Mouse (Mus musculus): ENCODE data around the gene Acp4.
"Not testable (repeated sequence)": the region's sequence is repeated elsewhere in the genome, so short reads cannot be mapped to it uniquely, and the experiment has no call there.

The Acp4 gene

DNA sequence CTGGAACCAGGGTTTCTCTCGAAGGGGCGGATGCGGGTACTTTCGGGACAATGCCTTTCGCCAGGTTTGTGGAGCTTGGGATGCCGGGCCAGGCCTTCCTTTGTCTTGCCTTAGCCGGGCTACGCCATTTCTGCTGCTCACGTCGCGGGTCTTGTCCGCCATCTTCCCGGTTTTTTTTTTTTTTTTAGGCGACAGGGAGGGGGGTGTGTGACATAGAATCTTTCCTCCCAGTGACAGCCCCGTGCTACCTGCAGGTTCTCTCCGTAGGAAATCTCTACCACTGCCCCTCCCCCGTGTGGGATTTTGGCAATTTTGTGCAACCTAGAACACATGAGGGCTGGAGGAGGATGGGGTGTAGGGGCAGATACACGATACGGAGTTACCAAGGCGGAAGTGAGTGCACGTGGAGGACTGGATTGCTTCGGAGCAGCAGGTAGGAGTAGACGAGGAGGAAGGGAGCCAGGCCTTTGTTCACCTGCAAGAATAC, 10.2 kb downstream of the Acp4 start:
- ChIA-PET CTCF (interaction anchor here in 2 of 4 experiments (0.6 to 1.7 kb wide), 5 partner anchors 16 to 314 kb away, joined by 3 read pairs; no protein-coding TSS in a partner anchor), POLR2A (interaction anchor here (0.5 to 5.3 kb wide), 62 partner anchors 8 to 1968 kb away, joined by 3 to 67 read pairs (median 5); partner anchors contain the start of genes Emc10 (in 2 of the 4), Fam71e1 (in 2 of the 4), Gm36864 (in 2 of the 4) and Klk1 (in 2 of the 4))

DNA sequence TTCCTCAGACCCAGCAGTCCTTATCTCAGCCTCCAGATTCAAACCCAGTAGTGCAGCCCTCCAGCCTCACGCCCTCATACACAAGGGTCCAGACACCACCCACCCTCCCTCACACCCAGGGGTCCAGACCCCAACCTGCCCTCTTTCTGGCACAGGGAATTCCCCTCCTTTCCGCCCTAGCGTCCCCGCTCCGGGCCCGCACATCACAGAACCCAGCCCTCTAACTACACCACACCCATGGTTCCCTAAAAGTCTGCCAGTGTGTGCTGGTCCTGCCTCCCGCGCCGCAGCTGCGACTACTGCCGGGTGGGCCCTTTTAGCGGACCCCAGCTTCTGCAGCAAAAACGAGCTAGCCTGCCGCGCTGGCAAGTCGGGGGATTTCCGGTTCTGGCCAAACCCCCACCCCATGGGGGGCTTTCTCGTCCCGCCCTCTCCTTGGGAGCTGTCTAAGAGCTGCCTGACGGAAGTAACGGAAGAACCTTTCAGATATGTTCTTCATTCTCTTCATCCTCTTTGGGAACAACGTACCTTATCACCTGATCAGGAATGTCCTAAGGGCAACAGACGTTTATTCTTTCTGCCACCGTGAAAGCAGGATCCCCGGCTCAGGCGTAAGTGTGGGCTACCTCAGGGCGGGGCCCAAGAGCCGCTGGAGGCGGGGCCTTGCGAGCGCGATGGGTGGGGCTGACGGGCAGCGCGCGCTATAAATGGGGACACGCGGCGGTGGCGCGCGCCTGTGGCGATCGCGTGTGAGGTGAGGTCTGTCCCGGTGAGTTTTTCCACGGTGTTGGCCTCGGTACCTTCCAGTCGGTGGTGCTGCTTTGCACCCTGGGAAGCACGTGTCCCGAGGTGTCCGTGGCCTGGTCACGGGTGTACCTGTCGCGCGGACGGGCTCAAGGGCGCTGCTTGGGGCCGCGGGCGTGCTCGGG, 10.9 kb downstream of the Acp4 start, which contains the start of the genes 1700028J19Rik and 2410002F23Rik:
Gene 1700028J19Rik (minus strand): TSS at position 641 of the 929 bp plus-strand sequence.
Gene 2410002F23Rik (plus strand): TSS at position 668 of the 929 bp plus-strand sequence.
- POLR2A ChIA-PET = interaction anchor here (0.6 to 5.3 kb wide), 101 partner anchors 9 to 1967 kb away, joined by 3 to 67 read pairs (median 4); partner anchors contain the start of genes Klk1 (in 4 of the 4), Emc10 (in 2 of the 4), Fam71e1 (in 2 of the 4) and Gm36864 (in 2 of the 4)
- CTCF ChIA-PET = interaction anchor here (0.6 to 1.7 kb wide), 12 partner anchors 17 to 1695 kb away, joined by 3 to 6 read pairs (median 3); partner anchors contain the start of gene Klk1 (in 1 of the 4)

DNA sequence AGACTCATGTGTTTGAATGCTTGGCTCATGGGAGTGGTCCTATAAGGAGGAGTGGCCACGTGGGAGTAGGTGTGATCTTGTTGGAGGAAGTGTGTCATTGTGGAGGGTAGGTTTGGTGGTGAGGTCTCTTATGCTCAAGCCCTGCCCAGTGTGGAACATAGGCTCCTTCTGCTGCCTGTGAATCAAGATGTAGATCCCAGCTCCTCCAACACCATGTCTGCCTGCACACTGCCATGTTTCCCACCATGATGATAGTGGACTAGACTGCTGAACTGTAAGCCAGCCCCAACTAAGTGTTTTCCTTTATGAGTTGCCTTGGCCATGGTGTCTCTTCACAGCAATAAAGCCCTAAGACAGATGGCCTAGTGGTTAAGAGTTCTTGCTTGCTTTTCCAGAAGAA, 13.1 kb downstream of the Acp4 start:
- ChIA-PET POLR2A (interaction anchor here in 1 of 4 experiments (5.3 kb wide), 1 partner anchor 16 kb away, joined by 67 read pairs; the partner anchor contains the start of genes Acp4 and Gm15517), CTCF (no interaction called here)

DNA sequence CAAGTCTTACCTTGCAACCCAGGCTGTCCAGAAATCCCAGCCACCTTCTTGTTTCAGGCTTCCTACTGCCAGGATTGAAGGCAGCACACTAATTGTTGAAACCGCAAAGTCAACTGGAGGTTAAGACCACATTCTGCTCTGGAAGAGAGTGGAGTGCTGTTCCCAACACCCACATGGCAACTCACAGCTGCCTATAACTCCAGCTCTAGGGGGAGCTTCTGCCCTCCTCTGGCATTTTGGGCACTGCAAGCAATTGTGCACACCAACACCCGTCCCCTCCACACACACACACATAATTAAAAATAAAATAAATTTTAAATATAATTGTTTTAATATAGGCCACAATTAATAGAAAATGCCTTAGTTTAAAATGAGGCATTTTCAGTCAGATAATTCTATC, 16.0 kb downstream of the Acp4 start:
- ChIA-PET POLR2A (interaction anchor here in 1 of 4 experiments (1.5 kb wide), 1 partner anchor 14 kb away, joined by 3 read pairs; no protein-coding TSS in a partner anchor), CTCF (interaction anchor here in 1 of 4 experiments (1.1 kb wide), 1 partner anchor 22 kb away, joined by 3 read pairs; no protein-coding TSS in a partner anchor)

DNA sequence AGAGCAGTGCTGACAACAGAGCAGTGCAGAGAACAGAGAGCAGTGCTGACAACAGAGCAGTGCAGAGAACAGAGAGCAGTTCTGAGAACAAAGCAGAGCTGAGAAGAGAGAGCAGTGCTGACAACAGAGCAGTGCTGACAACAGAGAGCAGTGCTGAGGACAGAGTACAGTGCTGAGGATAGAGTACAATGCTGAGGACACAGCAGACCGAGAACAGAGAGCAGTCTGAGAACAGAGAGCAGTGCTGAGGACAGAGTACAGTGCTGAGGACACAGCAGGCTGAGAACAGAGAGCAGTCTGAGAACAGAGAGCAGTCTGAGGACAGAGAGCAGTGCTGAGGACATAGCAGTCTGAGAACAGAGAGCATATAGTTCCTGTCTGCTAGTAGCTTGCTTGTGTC, 16.5 kb downstream of the Acp4 start:
- POLR2A ChIA-PET = interaction anchor here in 1 of 4 experiments (0.6 to 1.5 kb wide), 2 partner anchors 14 to 27 kb away, joined by 3 read pairs; no protein-coding TSS in a partner anchor
- CTCF ChIA-PET = interaction anchor here in 1 of 4 experiments (1.1 kb wide), 1 partner anchor 22 kb away, joined by 3 read pairs; no protein-coding TSS in a partner anchor

DNA sequence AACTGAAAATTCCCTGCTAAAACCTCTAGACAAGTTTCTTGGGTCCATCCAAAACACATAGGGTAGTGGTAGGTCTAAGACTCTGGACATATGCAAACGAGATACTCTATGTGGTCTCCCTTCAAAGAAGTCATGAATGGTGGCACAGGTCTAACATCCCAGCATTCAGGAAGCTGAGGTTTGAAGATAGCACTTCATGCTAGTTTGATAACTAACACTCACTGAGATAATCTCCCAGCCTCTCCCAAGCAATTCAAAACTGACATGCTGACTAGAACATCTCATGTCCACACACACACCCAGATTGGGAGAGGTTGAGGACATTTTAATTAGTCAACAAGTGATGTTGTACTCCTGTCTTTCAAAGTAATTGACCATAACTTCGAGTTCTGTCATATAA, 17.3 kb downstream of the Acp4 start:
- CTCF ChIA-PET = interaction anchor here in 1 of 4 experiments (1.1 kb wide), 1 partner anchor 23 kb away, joined by 3 read pairs; no protein-coding TSS in a partner anchor
- POLR2A ChIA-PET = no interaction called here

DNA sequence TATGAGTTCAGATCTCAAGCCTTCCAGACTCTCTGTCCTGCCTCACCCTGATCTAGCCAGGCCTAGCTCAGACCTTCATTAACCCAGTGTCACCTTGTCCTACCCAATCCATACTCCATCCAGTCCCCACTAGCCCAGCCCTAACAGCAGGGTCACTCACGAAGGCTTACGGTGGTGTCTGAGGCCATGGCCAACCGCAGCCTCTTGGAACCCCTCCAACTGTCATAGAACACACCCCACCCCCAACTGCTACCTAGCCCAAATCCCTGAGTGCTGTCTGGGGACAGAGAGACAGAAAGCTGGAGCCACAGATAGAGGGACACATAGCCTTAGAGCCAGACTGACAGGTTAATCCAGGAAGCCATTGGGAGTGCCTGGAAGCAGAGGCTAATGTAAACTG, 21.3 kb downstream of the Acp4 start, which contains the start of gene Gm36864:
Gene Gm36864 (plus strand): TSS at position 269 of the 400 bp plus-strand sequence.
- CTCF ChIA-PET = no interaction called here

DNA sequence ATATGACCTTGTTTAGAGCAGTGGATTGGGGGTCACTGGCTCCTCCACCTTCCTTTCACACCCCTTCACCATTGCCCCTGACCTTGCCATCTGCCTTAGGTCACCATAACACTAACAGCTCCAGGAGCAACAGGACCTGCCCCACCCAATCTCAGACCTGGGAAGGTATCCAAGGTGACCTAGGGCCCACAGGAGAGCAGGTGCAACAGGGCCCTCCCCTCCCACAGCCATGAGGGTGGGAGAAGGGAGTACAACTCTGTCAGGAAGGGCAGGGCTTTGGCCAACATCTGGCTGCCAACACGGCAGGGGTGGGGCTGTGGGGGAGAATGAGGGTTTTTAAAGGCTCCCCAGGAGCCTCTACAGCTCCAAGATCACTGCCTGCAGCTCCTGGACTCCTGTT, 32.1 kb downstream of the Acp4 start, which contains the start of gene Klk1:
Gene Klk1 (plus strand): TSS at position 285 of the 400 bp plus-strand sequence.
- CTCF ChIA-PET = interaction anchor here in 3 of 4 experiments (0.6 to 1.2 kb wide), 5 partner anchors 21 to 449 kb away, joined by 3 to 11 read pairs (median 3); no protein-coding TSS in a partner anchor
- POLR2A ChIA-PET = interaction anchor here (0.8 to 6.4 kb wide), 12 partner anchors 8 to 271 kb away, joined by 3 to 34 read pairs (median 3); partner anchors contain the start of genes 1700028J19Rik (in 4 of the 4), 2410002F23Rik (in 4 of the 4), Emc10 (in 1 of the 4) and Fam71e1 (in 1 of the 4)

More for the DNA sequence above, 21.3 kb downstream of the Acp4 start, which contains the start of gene Gm36864:
- POLR2A ChIA-PET = interaction anchor here in 3 of 4 experiments (0.6 to 2.7 kb wide), 4 partner anchors 10 to 18 kb away, joined by 3 to 18 read pairs (median 8); partner anchors contain the start of genes 1700028J19Rik (in 2 of the 3), 2410002F23Rik (in 2 of the 3) and Klk1 (in 1 of the 3)

DNA sequence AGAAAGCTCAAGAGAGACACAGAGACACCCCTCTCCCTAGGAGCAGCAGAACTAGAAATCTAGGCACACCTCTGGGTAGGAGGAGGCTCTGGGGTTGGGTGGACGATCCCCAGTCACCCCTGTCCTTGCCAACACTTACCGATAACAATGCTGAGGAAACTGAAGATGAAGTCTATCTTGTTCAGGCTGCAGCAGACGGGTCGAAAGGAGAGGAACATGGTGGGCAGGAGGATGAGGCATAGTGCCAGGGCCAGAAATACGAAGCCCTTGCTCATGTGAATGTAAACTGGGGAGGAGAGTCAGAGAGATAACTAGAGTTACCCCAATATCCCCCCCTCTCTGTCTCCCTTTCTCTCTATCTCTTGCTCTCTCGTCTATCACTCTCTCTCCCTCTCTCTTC, 34.8 kb downstream of the Acp4 start:
- CTCF ChIA-PET = not testable (repeated sequence)
- POLR2A ChIA-PET = interaction anchor here in 1 of 4 experiments (6.4 kb wide), 1 partner anchor 24 kb away, joined by 34 read pairs; the partner anchor contains the start of genes 1700028J19Rik and 2410002F23Rik

DNA sequence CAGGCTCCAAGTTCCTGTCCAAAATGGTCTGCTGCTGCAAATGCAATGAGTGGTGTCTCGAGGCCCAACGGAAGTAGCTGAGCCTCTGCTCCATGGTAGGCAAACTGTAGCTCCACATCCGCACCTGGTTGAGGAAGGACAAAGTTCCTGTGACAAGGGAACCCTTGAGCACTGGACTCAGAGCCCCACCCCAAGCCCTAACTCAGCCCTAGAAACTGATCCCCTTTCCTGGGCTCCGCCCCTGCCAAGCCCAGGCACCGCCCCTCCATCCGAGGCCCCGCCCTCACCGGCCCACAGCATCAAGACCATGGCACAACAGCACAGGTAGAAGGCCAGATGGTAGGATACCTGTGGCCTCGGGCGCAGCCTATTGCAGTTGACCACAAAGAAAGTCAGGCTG, 35.6 kb downstream of the Acp4 start:
- POLR2A ChIA-PET = interaction anchor here in 1 of 4 experiments (0.5 to 6.4 kb wide), 2 partner anchors 25 to 136 kb away, joined by 3 to 34 read pairs; partner anchors contain the start of genes 1700028J19Rik and 2410002F23Rik
- CTCF ChIA-PET = not testable (repeated sequence)

DNA sequence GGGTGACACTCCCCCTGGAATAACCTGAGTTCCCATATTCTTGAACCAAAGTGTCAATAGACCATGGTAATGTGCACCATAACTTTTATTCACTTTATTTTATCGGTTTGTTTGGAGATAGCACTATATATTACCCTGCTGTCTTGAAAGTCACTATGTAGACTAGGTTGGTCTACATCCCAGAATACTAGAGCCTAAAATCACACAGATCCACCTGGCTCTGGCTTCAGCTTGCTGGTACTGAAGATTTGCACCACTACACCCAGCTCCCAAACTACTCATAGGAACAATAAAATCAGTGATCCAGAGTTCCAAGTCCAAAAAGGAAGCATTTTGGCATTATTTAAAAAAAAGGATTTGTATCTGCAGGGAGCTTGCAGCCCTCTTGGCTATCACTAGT, 41.5 kb downstream of the Acp4 start, which contains the start of gene Klk1b5:
Gene Klk1b5 (plus strand): TSS at position 301 of the 400 bp plus-strand sequence.
- CTCF ChIA-PET = no interaction called here

DNA sequence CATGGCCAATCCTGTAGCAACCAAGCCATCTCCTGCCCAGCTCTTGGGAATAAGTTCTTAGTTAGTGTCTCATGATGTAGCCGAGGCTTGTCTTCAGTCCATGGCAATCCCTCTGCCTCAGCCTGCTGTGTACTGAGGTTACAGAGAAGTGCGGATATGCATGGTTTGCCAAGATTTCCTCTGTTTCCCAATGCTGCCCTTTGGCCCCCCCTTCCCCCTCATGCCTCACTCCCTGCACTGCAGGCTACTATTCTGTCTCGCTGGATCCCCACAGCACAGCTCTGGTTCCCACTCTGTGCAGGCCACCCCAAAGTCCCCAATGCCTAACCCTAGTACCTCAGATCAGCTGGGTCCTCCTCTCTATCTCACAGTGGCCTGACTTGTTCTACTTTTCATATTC, 48.9 kb downstream of the Acp4 start:
- POLR2A ChIA-PET = no interaction called here

More for the DNA sequence above, 41.5 kb downstream of the Acp4 start, which contains the start of gene Klk1b5:
- POLR2A ChIA-PET = no interaction called here

DNA sequence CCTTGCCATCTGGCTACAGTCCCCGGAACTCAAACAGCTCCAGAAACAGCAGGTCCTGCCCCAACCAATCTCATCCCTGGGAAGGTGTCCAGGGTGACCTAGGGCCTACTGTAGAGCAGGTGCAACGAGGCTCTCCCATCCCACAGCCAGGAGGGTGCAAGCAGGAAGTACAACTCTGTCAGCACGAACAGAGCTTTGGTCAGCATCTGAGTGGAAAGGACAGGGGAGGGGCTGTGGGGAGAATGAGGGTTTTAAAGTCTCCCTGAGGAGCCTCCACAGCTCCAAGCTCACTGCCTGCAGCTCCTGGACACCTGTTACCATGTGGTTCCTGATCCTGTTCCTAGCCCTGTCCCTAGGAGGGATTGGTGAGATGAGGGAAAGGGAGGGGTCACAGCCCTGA, 50.0 kb downstream of the Acp4 start, which contains the start of gene Klk1b4:
Gene Klk1b4 (plus strand): TSS at position 301 of the 400 bp plus-strand sequence.
- POLR2A ChIA-PET, CTCF ChIA-PET: not testable (repeated sequence)

More for the DNA sequence above, 48.9 kb downstream of the Acp4 start:
- CTCF ChIA-PET = no interaction called here

Measured in embryonic stem cell, embryonic (primary cell).